Mouse (Mus musculus): ENCODE measurements around the gene Stk40.

Stk40 gene

DNA sequence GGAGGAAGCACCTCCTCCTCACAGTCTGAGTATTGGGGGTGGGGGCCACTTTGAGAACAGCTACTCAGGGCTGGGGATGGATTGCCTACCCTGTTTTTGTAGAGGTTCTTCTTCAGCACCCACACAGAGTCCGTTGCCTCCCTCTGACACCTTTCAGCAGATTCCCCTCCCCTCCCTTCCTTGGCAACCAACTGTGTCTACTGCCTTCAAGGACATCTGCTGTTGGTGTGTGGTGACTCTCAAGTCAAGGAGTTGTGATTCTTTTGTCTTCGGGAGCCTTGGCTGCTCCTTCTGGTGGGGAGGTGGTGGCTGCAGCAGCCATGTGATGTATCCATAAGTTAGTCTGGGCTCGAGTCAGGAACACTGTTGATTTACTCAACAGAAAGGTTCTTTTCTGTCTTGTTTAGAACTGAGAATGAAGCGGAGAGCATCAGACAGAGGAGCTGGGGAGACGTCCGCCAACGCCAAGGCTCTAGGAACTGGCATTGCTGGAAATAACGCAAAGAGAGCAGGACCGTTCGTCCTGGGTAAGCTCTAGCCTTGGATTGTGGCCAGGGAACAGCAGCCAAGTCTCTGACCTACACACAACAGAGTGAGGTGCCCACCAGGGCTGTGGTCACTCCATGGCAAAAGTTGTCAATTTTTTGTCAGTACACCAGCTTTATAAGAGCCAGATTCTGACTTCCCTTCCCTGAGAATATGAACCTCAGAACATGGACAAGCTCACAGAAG lies 19.7 kb downstream of the Stk40 start:
- DNase-seq (ENCODE audit: low read depth) = no peak

DNA sequence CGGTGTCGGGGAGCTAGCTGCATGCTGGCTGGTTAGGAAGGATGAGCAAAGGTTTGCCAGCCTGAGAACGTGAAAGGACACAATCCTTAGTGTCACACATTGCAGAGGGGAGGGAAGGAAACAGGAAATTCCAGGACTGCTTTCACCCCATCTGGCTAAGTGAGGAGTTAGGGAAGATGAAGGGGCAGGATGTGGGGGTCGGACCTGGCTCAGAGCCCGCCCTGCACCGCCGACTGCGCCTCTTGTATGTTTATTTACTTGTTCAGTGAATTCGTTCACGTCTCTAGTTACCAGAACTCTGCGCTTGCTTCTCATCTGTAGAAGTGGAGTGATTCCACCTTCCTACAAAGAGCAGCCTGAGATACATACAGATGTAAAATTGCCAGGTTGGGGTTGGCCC lies 26.7 kb downstream of the Stk40 start:
- no peak for DNase-seq (ENCODE audit: low read depth)

GRCm38 (mm10) chr4:126131290-126132121 lies 27.7 kb downstream of the Stk40 start:
- peak; percentile 75 for DNase-seq (ENCODE audit: low read depth)

- DNase-seq (ENCODE audit: low read depth) = no peak
These were observed 29.0 kb downstream of the Stk40 start for GRCm38 (mm10) chr4:126132636-126133264.

- no peak for DNase-seq (ENCODE audit: low read depth)
These were observed 30.5 kb downstream of the Stk40 start for GRCm38 (mm10) chr4:126134236-126134635.

DNA sequence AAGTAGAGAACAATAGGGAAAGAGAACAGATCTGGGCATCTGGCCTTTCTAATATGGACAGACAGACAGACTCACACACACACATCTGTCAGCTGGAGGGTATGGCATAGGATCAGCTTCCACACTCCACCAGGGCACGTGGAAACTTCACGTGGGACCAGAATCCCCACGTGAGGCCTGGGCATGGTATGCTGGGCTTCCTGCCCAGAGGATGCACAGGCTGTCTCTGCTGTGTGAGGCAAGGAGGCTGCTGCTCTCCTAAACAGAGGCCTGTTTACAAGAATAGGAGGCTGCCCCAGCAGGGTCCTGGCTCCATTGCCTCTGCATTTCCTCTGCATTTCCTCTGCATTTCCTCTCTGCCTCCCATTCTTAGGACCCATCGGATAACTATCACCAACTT lies 30.9 kb downstream of the Stk40 start:
- no peak for DNase-seq (ENCODE audit: low read depth)

GRCm38 (mm10) chr4:126137773-126138172 lies 34.0 kb downstream of the Stk40 start:
- DNase-seq (ENCODE audit: low read depth) = no peak

GRCm38 (mm10) chr4:126141021-126141420 lies 37.3 kb downstream of the Stk40 start:
- DNase-seq (ENCODE audit: low read depth) = no peak

- no peak for DNase-seq (ENCODE audit: low read depth)
These were observed 41.6 kb downstream of the Stk40 start for GRCm38 (mm10) chr4:126145396-126145795.

DNA sequence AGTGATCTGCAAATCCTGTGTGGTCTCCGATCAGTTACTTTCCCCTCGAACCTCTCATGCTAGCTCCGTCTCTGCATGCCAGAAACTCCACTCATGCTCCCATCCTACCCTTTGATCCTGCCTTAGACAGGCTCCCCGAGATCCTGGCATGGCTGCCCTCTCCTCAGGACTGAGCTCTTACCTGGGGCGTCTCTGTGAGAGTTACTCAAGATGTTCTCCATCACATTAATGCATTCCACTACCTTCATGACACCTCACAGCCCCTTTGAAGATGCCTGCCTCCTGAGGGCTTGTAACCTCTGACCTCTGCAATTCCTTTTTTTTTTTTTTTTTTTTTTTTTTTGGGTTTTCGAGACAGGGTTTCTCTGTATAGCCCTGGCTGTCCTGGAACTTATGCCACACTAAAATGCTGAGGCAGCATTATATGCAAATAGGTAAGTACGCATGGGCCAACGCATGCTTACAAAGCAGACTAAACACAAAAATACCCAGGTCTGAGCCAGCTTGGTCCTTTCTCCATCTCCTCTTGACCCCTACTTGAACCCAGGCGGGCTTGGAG lies 43.3 kb downstream of the Stk40 start:
- no peak for DNase-seq (ENCODE audit: low read depth)

GRCm38 (mm10) chr4:126147533-126148160 lies 43.9 kb downstream of the Stk40 start, which contains the start of gene Eva1b:
Gene Eva1b, plus strand, starts transcription at chr4:126147744.
- DNase-seq (ENCODE audit: low read depth) = no peak

GRCm38 (mm10) chr4:126148161-126148961 lies 44.6 kb downstream of the Stk40 start:
- peak; percentile 56 for DNase-seq (ENCODE audit: low read depth)

DNA sequence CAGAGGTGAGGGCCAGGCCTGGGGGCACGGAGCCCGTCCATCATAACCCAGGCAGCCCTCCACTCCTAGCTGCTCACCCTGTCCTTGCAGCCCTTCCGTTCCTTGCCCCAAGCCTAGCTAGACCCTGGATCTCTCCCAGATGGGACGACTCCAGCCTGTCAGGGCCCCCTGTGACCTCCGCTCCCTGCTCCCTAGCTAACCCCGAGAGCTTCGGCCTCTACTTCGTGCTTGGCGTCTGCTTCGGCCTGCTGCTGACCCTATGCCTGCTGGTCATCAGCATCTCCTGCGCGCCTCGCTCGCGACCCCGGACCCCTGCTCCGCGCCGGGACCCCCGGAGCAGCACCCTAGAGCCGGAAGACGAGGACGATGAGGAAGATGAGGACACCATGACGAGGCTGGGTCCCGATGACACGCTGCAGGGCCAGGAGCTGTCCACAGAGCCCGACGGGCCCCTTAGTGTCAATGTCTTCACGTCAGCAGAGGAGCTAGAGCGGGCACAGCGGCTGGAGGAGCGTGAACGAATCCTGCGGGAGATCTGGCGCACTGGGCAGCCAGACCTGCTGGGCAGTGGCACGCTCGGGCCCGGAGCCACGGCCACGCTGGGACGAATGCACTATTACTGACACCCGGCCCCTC lies 45.4 kb downstream of the Stk40 start:
- no peak for DNase-seq (ENCODE audit: low read depth)

DNA sequence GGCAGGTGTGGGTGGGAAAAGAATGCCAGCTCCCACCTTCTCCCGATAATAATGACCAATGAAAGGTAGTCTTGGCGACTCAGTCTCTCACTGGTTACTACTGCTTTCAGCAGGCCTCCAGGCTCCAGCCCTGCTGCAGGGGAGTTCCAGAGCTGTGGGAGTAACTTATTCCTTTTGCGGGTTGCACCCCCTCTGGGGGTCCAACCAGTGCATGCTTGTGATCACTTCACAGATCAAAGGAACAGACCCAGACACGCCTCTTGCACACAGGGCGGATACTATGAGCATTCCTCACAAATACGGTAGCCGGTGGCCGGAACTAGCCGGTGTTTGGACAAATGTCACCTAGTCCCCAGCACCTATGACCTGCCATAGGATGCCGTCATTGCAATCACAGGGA lies 46.0 kb downstream of the Stk40 start:
- no peak for DNase-seq (ENCODE audit: low read depth)

GRCm38 (mm10) chr4:126150297-126150948 lies 46.7 kb downstream of the Stk40 start:
- DNase-seq (ENCODE audit: low read depth) = no peak

DNA sequence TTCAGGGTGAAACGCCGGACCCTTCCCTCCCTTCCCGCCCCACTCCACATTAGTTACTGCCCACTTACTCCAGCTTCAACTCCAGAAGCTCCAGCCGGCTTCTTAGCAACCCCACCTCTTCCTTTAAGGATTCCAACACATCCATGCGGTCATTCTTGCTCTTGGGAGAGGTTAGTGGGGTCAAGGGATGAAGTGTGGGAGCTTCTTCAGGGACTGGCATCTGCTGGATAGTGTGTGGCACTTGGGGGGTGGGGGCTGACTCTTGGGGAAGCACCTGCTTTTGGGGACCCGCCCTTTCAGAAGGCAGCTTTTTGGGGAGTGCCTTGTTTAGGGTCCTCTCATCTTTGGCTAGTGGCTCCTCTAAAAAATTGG lies 47.2 kb downstream of the Stk40 start:
- DNase-seq (ENCODE audit: low read depth) = no peak

- no peak for DNase-seq (ENCODE audit: low read depth)
These were observed 48.1 kb downstream of the Stk40 start for GRCm38 (mm10) chr4:126151701-126152440.

GRCm38 (mm10) chr4:126152864-126153263 lies 49.1 kb downstream of the Stk40 start:
- DNase-seq (ENCODE audit: low read depth) = no peak

DNA sequence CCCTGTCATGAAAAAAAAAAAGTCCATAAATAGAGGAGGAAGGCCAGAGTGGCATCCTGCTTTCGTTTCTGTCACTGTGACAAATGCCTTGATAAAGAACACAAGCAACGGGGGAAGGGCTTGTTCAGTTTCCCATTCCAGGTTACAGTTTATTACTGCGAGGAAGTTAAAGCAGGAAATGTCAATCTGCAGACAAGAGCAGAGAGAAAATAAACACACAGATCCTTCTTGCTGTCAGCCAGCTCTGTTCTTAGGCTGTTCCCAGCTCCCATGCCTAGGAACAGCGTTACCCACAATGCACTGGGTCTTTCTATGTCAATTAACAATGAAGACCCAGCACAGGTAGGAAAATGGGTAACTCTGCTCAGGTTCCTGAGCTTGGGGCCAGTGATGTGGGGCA lies 51.4 kb downstream of the Stk40 start:
- DNase-seq (ENCODE audit: low read depth) = no peak

DNA sequence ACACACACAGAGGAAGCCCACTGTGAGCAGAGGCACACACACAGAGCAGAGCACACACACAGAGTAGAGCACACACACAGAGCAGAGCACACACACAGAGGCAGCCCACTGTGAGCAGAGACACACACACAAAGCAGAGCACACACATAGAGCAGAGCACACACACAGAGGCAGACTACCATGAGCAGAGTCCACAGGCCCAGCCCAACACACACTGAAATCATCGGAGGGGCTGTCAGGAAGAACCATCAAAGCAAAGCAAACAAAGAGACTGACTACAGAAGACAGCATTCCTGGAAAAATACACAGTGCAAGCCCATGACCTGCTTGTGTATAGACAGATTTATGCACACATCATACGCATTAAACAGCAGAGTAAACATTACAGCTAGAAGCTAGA lies 52.1 kb downstream of the Stk40 start:
- DNase-seq (ENCODE audit: low read depth) = no peak
